Mouse (Mus musculus): ENCODE measurements around the gene Bean1. TPM values are rescaled to one million over a fixed set of nuclear protein-coding genes. Genes with fewer than 3 reads are reported as not detected.

The Bean1 gene
- total and polyA plus RNA-seq, 2 experiments from 2014 or later = 0.57 to 3.9 TPM

- ATAC-seq (ENCODE audit: insufficient read depth, low read depth) (0 out of 2 replicates have a peak, but pooled peaks have one; percentile 10), DNase-seq (ENCODE audit: low spot score) (no peak)
- 4% methylated on average over 32 of the region's 32 CpGs for WGBS
- Histone ChIP-seq H3K9ac (replicated peaks; ENCODE audit: low read depth, low read length) (peak overlapping the region; percentile 65), H3K27ac (ENCODE audit: low read depth) (no peak overlapping the region), H3K27me3 (ENCODE audit: control insufficient read depth, insufficient read depth, low read length) (peaks cover 52% of the 10 kb centered on the region), H3K4me2 (ENCODE audit: low read depth, low read length) (peak overlapping the region; percentile 98), H3K4me3 (ENCODE audit: low read depth, low read length) (peak overlapping the region; percentile 72), H3K9me3 (replicated peaks; ENCODE audit: control insufficient read depth, low read length) (no peaks in the 10 kb centered on the region), H3K4me1 (ENCODE audit: control insufficient read depth, insufficient read depth) (0 out of 2 replicates have a peak, but pooled peaks cover 3% of the 10 kb centered on the region), H3K36me3 (replicated peaks; ENCODE audit: control insufficient read depth, insufficient read depth, low read length) (no peaks in the 10 kb centered on the region)
- TF ChIP-seq EP300 (IDR thresholded peaks at IDR 0.05; ENCODE audit: low read depth) (no peak), CTCF (IDR thresholded peaks at IDR 0.05; ENCODE audit: low read depth) (no peak)
Measured at GRCm38 (mm10) chr8:104171050-104171620, 893 bp downstream of the Bean1 start.

DNA sequence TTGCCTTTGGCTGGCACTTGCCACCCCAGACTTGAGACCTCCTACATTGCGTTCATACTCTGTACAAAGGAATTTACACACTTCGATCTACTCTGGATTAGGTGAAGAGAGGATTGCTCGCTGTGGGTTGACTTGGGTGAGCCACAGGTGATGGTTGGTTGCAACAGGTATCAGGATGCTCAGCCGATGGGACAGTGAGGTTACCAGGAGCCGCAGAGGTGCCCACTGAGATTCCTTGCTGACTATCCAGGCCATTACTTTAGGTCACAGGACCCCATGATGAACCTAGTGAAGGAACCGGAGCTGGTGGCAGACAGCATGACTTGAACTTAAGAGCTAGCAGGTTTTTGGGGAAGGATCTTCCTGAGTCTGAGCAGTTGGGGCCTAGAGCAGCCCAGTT lies 2.2 kb downstream of the Bean1 start:
- Histone ChIP-seq H3K4me1 (ENCODE audit: control insufficient read depth, insufficient read depth) (0 out of 2 replicates have a peak, but pooled peaks cover 3% of the 10 kb centered on the region), H3K4me3 (ENCODE audit: low read depth, low read length) (no peak overlapping the region), H3K27me3 (ENCODE audit: control insufficient read depth, insufficient read depth, low read length) (peaks cover 52% of the 10 kb centered on the region), H3K36me3 (replicated peaks; ENCODE audit: control insufficient read depth, insufficient read depth, low read length) (no peaks in the 10 kb centered on the region), H3K9ac (replicated peaks; ENCODE audit: low read depth, low read length) (no peak overlapping the region), H3K4me2 (ENCODE audit: low read depth, low read length) (no peak overlapping the region), H3K9me3 (replicated peaks; ENCODE audit: control insufficient read depth, low read length) (no peaks in the 10 kb centered on the region), H3K27ac (ENCODE audit: low read depth) (no peak overlapping the region)
- no peak for TF ChIP-seq CTCF (IDR thresholded peaks at IDR 0.05; ENCODE audit: low read depth)
- DNase-seq (ENCODE audit: low spot score) (no peak), ATAC-seq (ENCODE audit: insufficient read depth, low read depth) (no peak)
- 87% methylated on average over 6 of the region's 6 CpGs for WGBS

- TF ChIP-seq CTCF (IDR thresholded peaks at IDR 0.05; ENCODE audit: low read depth) = no peak
- TF ChIP-seq EP300 (IDR thresholded peaks at IDR 0.05; ENCODE audit: low read depth) = 0 out of 2 replicates have a peak, but pooled peaks have one; percentile 36
- WGBS = 32% methylated on average over 8 of the region's 8 CpGs
- Histone ChIP-seq H3K27me3 (ENCODE audit: control insufficient read depth, insufficient read depth, low read length) (peaks cover 32% of the 10 kb centered on the region), H3K4me1 (ENCODE audit: control insufficient read depth, insufficient read depth) (0 out of 2 replicates have a peak, but pooled peaks cover under 1% of the 10 kb centered on the region), H3K9ac (replicated peaks; ENCODE audit: low read depth, low read length) (no peak overlapping the region), H3K36me3 (replicated peaks; ENCODE audit: control insufficient read depth, insufficient read depth, low read length) (no peaks in the 10 kb centered on the region), H3K27ac (ENCODE audit: low read depth) (no peak overlapping the region), H3K9me3 (replicated peaks; ENCODE audit: control insufficient read depth, low read length) (no peaks in the 10 kb centered on the region), H3K4me3 (ENCODE audit: low read depth, low read length) (no peak overlapping the region), H3K4me2 (ENCODE audit: low read depth, low read length) (no peak overlapping the region)
- peak; percentile 24 for DNase-seq (ENCODE audit: low spot score)
- peak; percentile 65 for ATAC-seq (ENCODE audit: insufficient read depth, low read depth)
Measured at GRCm38 (mm10) chr8:104175848-104176527, 5.7 kb downstream of the Bean1 start.

DNA sequence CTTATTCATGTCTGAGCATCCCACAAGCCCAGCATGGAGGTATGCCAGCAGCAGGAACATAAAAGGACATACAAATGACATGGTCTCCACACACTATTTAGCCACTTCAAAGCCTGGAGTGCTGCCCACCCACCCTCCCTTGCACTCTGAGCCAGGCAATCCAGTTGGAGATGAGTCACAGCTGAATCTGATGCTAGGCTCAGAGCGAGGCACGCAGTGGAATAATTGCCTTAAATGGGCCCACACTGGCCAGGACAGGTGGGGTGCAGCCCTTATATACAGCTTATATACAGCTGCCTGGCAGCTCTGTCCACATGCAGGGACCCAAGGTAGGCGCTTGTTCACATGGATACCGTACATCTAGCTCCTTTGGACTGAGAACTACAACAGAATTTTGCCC lies 6.8 kb downstream of the Bean1 start:
- Histone ChIP-seq H3K4me3 (ENCODE audit: low read depth, low read length) (no peak overlapping the region), H3K4me2 (ENCODE audit: low read depth, low read length) (no peak overlapping the region), H3K36me3 (replicated peaks; ENCODE audit: control insufficient read depth, insufficient read depth, low read length) (no peaks in the 10 kb centered on the region), H3K27me3 (ENCODE audit: control insufficient read depth, insufficient read depth, low read length) (peaks cover 21% of the 10 kb centered on the region), H3K9me3 (replicated peaks; ENCODE audit: control insufficient read depth, low read length) (no peaks in the 10 kb centered on the region), H3K9ac (replicated peaks; ENCODE audit: low read depth, low read length) (no peak overlapping the region), H3K4me1 (ENCODE audit: control insufficient read depth, insufficient read depth) (no peaks in the 10 kb centered on the region), H3K27ac (ENCODE audit: low read depth) (no peak overlapping the region)
- WGBS = 65% methylated on average over 4 of the region's 4 CpGs
- peak; percentile 15 for DNase-seq (ENCODE audit: low spot score)
- ATAC-seq (ENCODE audit: insufficient read depth, low read depth) = peak; percentile 50; the same call in 1 of the 2 replicates
- no peak for TF ChIP-seq CTCF (IDR thresholded peaks at IDR 0.05; ENCODE audit: low read depth)
- TF ChIP-seq EP300 (IDR thresholded peaks at IDR 0.05; ENCODE audit: low read depth) = no peak

DNA sequence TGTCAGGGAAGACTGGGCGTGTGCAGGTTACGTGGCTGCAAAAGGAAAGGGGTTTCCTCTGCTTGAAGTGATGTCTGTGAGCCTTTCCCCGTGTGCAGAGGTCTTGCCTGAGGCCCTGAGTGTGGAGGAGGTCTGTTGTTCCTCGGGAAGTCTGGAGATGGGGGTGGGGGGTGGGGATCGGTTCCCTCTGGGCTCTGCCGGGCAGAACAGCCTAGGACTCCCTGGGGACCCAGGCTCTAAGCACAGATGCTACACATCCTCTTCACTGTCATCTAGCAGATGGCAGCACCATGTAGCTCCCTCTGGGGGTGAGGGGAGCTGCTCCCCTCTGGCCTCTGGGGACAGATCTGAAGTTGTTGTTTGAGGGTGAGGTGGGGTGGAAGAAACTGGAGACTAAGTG lies 14.7 kb downstream of the Bean1 start:
- no peaks in the 10 kb centered on the region for H3K9me3 ChIP-seq (replicated peaks; ENCODE audit: control insufficient read depth, low read length)
- no peaks in the 10 kb centered on the region for H3K27me3 ChIP-seq (ENCODE audit: control insufficient read depth, insufficient read depth, low read length)
- ATAC-seq (ENCODE audit: insufficient read depth, low read depth) (no peak), DNase-seq (ENCODE audit: low spot score) (no peak)
- no peak overlapping the region for H3K27ac ChIP-seq (ENCODE audit: low read depth)
- H3K4me2 ChIP-seq (ENCODE audit: low read depth, low read length) = no peak overlapping the region
- H3K36me3 ChIP-seq (replicated peaks; ENCODE audit: control insufficient read depth, insufficient read depth, low read length) = no peaks in the 10 kb centered on the region
- H3K4me3 ChIP-seq (ENCODE audit: low read depth, low read length) = no peak overlapping the region
- TF ChIP-seq CTCF (IDR thresholded peaks at IDR 0.05; ENCODE audit: low read depth) = no peak
- TF ChIP-seq EP300 (IDR thresholded peaks at IDR 0.05; ENCODE audit: low read depth) = no peak
- H3K9ac ChIP-seq (replicated peaks; ENCODE audit: low read depth, low read length) = no peak overlapping the region
- no peaks in the 10 kb centered on the region for H3K4me1 ChIP-seq (ENCODE audit: control insufficient read depth, insufficient read depth)
- whole genome bisulfite sequencing = 26% methylated on average over 6 of the region's 6 CpGs
